Mouse (Mus musculus) hindbrain, embryonic 16.5 days (tissue): ENCODE data around the gene Ptgds. TPM values are rescaled to one million over a fixed set of nuclear protein-coding genes. Genes with fewer than 3 reads are reported as not detected.

Source experiments
- ATAC-seq: fragments of 200-750 bp; cut with Nextera tagmentation; 2 replicates; pipeline ENCODE4 v1.8.0; 2017; ENCODE audit warnings: moderate TSS enrichment, moderate library complexity
- H3K27ac ChIP-seq: fragments of 300-500 bp; sonication (generic); 2 replicates; pipeline ENCODE4 v1.5.1; 2014; ENCODE audit warnings: low read depth, mild to moderate bottlenecking, control low read depth, low read length, moderate library complexity
- H3K27me3 ChIP-seq: fragments of 300-500 bp; sonication (generic); replicated peaks from 2 replicates; pipeline ENCODE4 v1.6.1; 2014; ENCODE audit warnings: low read length; ENCODE audit not compliant: control insufficient read depth, insufficient read depth
- H3K36me3 ChIP-seq: fragments of 300-500 bp; sonication (generic); 2 replicates; pipeline ENCODE4 v1.6.1; 2014; ENCODE audit warnings: mild to moderate bottlenecking, low read length, moderate library complexity, mixed read lengths; ENCODE audit not compliant: control insufficient read depth, insufficient read depth
- H3K4me1 ChIP-seq: fragments of 300-500 bp; sonication (generic); 2 replicates; pipeline ENCODE4 v1.6.1; 2014; ENCODE audit warnings: low read depth, low read length; ENCODE audit not compliant: control insufficient read depth, insufficient read depth
- H3K4me2 ChIP-seq: fragments of 300-500 bp; sonication (generic); 2 replicates; pipeline ENCODE4 v1.6.1; 2014; ENCODE audit warnings: mild to moderate bottlenecking, low read length, control low read depth, moderate library complexity
- H3K4me3 ChIP-seq: fragments of 300-500 bp; sonication (generic); 2 replicates; pipeline ENCODE4 v1.5.1; 2014; ENCODE audit warnings: mild to moderate bottlenecking, low read length, control low read depth, moderate library complexity
- H3K9ac ChIP-seq: fragments of 300-500 bp; sonication (generic); 2 replicates; pipeline ENCODE4 v1.6.1; 2014; ENCODE audit warnings: low read depth, mild to moderate bottlenecking, control low read depth, low read length, moderate library complexity
- H3K9me3 ChIP-seq: fragments of 300-500 bp; sonication (generic); 2 replicates; pipeline ENCODE4 v1.6.1; 2014; ENCODE audit warnings: mild to moderate bottlenecking, low read length, moderate library complexity; ENCODE audit not compliant: control insufficient read depth
- WGBS: fragments of 180-500 bp; shearing (Covaris S2); extraction: QIAGEN DNeasy Blood & Tissue Kit; methylation state at CpG from one replicate; pipeline ENCODE4 v1.1.7; 2014; 5-methylcytosine and 5-hydroxymethylcytosine counted together
- polyA plus RNA-seq: library from polyadenylated mRNA; unstranded; fragments of >200 nt; fragmentation: Nextera tagmentation; extraction: Ambion mirVana; gene quantifications from 2 replicates; pipeline ENCODE4 v1.2.1, GENCODE M21; 2015

Ptgds gene
- polyA plus RNA-seq, 1 experiment from 2014 or later = 1,173 TPM

DNA sequence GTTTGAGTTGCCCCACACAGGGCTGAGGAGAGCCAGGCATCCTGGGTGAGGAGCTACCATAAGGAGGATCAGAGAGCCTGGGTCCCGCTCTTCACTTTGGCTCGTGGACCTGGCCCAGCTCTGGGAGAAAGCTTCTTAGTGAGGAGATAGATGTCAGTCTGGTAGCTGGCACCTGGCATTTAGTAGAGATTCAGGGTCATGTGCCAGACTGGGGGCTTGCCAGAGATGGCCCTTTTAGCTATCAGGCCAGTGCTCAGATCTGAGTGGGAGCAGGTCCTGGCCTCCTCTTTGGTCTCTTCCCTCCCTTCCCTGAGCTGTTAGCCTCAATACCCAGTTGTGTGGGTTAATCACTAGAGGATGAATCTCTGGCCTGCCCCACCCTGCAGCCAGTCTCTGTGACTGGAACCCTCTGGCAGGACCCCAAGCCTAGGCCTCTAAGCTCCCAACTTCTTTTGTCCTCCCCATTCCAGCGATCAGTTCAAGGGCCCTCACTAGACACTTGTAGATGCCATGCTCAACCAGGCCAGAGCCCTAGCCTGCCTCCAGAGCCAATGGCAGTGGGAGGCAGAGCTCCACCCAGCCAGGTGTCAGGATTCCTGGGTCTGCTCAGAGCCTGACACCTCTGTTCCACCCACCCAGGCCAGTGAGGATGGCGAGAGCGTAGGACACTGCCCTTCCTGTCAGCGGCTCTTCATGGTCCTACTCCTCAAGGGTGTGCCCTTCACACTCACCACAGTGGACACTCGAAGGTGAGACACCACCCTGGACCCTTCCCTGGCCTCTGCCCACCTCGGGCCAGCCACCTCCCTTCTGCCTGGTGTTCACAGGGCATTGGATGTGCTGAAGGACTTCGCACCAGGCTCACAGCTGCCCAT is 12.6 kb downstream of the Ptgds start:
- Histone ChIP-seq H3K27me3 (no peaks in the 10 kb centered on the region), H3K4me1 (peaks cover 18% of the 10 kb centered on the region), H3K9ac (no peak overlapping the region), H3K9me3 (no peaks in the 10 kb centered on the region), H3K36me3 (peaks cover 3% of the 10 kb centered on the region; the same call in 1 of the 2 replicates), H3K4me3 (no peak overlapping the region), H3K27ac (no peak overlapping the region), H3K4me2 (no peak overlapping the region)
- ATAC-seq = no peak
- WGBS = 89% methylated on average over 9 of the region's 9 CpGs

DNA sequence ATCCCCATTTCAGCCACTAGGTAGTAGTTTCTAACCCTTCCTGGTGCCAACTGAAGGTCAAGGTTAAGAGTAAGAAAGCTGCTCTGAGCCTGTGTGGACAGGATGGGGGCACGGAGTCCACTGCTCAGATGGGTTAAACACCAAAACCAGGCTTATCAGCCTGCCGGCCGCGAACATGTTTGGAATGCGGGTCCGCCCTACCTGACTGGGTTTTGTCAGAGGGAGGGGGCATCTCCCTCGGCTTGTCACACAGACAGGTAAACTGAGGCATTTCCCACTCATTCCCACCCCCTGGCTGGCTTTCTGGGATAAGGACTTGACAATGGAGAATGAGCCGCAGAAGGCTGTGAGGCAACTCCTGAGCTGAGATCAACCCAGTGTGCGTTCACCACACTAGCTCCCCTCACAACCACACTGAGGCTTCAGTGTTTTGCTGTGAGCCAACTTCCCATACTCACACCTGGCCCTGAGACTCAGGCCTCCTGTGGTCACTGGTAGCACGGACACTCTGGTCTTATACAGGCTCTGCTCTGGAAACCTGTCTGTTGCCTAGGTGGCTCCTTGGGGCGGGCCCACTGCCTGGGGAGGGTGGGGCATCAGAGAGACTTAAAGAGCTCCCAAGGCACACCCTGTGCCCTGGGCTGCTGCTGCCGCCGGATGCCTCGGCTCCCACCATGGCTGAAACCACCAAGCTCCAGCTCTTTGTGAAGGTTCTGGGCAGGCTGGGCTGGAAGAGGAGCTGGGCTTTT is 13.5 kb downstream of the Ptgds start, which contains the start of gene Clic3:
Gene Clic3 (plus strand): TSS at position 634 of the 749 bp plus-strand sequence.
- Histone ChIP-seq H3K9me3 (no peaks in the 10 kb centered on the region), H3K4me2 (no peak within 1 kb of the TSS), H3K4me1 (peaks cover 15% of the 10 kb centered on the region), H3K27me3 (no peaks in the 10 kb centered on the region), H3K9ac (no peak within 1 kb of the TSS), H3K4me3 (no peak within 1 kb of the TSS), H3K36me3 (peaks cover 3% of the 10 kb centered on the region; the same call in 1 of the 2 replicates), H3K27ac (no peak within 1 kb of the TSS)
- 72% methylated on average over 14 of the region's 14 CpGs for WGBS
- ATAC-seq = no peak

DNA sequence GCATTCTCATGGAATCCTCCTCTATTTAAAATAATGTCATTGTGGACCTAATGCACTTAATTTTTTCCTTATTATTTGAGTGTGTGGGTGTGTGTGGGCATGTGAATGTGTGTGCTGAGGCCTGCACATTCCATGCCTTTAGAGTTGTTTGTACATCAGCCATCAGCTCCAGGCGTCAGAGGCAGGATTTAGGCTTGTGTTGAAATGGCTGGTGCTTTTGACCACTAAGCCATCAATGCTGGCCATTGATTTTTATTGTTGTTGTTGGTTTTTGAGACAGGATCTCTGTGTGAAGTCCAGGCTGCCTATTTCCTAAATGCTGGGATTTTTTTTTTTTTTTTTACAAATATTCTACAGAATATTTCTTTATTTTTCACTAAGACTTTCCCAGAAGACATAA is 16.9 kb downstream of the Ptgds start:
- no peak overlapping the region for H3K9ac ChIP-seq
- 53% methylated on average over 1 of the region's 1 CpGs for WGBS
- no peak overlapping the region for H3K27ac ChIP-seq
- peaks cover 1% of the 10 kb centered on the region; the same call in 1 of the 2 replicates for H3K36me3 ChIP-seq
- H3K9me3 ChIP-seq = no peaks in the 10 kb centered on the region
- no peak overlapping the region for H3K4me2 ChIP-seq
- no peak for ATAC-seq
- no peak overlapping the region for H3K4me3 ChIP-seq
- H3K27me3 ChIP-seq = no peaks in the 10 kb centered on the region
- no peaks in the 10 kb centered on the region for H3K4me1 ChIP-seq

GRCm38 (mm10) chr2:25450853-25451647 is 18.8 kb downstream of the Ptgds start:
- ATAC-seq = no peak
- Histone ChIP-seq H3K27ac (no peak overlapping the region), H3K9me3 (no peaks in the 10 kb centered on the region), H3K4me3 (no peak overlapping the region), H3K4me1 (no peaks in the 10 kb centered on the region), H3K36me3 (peaks cover 14% of the 10 kb centered on the region; the same call in 1 of the 2 replicates), H3K9ac (no peak overlapping the region), H3K27me3 (no peaks in the 10 kb centered on the region), H3K4me2 (no peak overlapping the region)
- 82% methylated on average over 8 of the region's 8 CpGs for WGBS

- H3K36me3 ChIP-seq = peaks cover 77% of the 10 kb centered on the region
- H3K4me1 ChIP-seq = no peaks in the 10 kb centered on the region
- no peaks in the 10 kb centered on the region for H3K9me3 ChIP-seq
- no peak overlapping the region for H3K9ac ChIP-seq
- ATAC-seq = no peak
- 94% methylated on average over 14 of the region's 14 CpGs for WGBS
- no peak overlapping the region for H3K27ac ChIP-seq
- no peak overlapping the region for H3K4me2 ChIP-seq
- H3K27me3 ChIP-seq = no peaks in the 10 kb centered on the region
- no peak overlapping the region for H3K4me3 ChIP-seq
Measured at GRCm38 (mm10) chr2:25442682-25443081, 27.2 kb downstream of the Ptgds start.

GRCm38 (mm10) chr2:25441067-25441466 is 28.8 kb downstream of the Ptgds start:
- no peaks in the 10 kb centered on the region for H3K4me1 ChIP-seq
- H3K27ac ChIP-seq = no peak overlapping the region
- H3K4me3 ChIP-seq = no peak overlapping the region
- peaks cover 77% of the 10 kb centered on the region for H3K36me3 ChIP-seq
- no peak for ATAC-seq
- H3K27me3 ChIP-seq = no peaks in the 10 kb centered on the region
- no peaks in the 10 kb centered on the region for H3K9me3 ChIP-seq
- 89% methylated on average over 20 of the region's 20 CpGs for WGBS
- H3K4me2 ChIP-seq = no peak overlapping the region
- no peak overlapping the region for H3K9ac ChIP-seq

GRCm38 (mm10) chr2:25436286-25436820 is 33.5 kb downstream of the Ptgds start:
- H3K4me1 ChIP-seq = peaks cover 4% of the 10 kb centered on the region
- no peak overlapping the region for H3K9ac ChIP-seq
- H3K4me2 ChIP-seq = no peak overlapping the region
- no peak for ATAC-seq
- H3K27me3 ChIP-seq = no peaks in the 10 kb centered on the region
- 96% methylated on average over 10 of the region's 10 CpGs for WGBS
- H3K36me3 ChIP-seq = peaks cover 55% of the 10 kb centered on the region
- H3K27ac ChIP-seq = no peak overlapping the region
- no peaks in the 10 kb centered on the region for H3K9me3 ChIP-seq
- H3K4me3 ChIP-seq = no peak overlapping the region

DNA sequence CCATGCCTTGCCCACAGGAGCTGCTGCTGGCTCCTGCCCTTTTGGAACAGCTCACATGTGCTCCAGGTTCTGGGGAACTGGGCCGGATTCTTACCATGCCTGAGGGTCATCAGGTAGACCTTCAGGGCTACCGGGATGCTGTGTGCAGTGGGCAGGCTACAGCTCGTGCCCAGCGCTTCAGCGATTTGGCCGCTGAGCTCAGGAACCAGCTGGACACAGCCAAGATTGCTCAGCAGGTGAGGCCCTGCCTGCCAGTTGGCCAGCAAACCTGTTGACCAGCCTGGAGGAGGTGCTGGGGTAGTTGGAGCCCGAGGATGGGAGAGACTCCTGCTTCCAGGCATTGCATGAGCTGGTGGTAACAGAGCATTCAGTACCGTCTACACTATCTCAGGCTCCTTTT is 35.6 kb downstream of the Ptgds start:
- H3K4me1 ChIP-seq = peaks cover 25% of the 10 kb centered on the region
- H3K4me3 ChIP-seq = no peak overlapping the region
- H3K36me3 ChIP-seq = peaks cover 40% of the 10 kb centered on the region
- no peak overlapping the region for H3K27ac ChIP-seq
- H3K9me3 ChIP-seq = no peaks in the 10 kb centered on the region
- 89% methylated on average over 8 of the region's 8 CpGs for WGBS
- H3K4me2 ChIP-seq = no peak overlapping the region
- no peak for ATAC-seq
- no peaks in the 10 kb centered on the region for H3K27me3 ChIP-seq
- no peak overlapping the region for H3K9ac ChIP-seq
